Mouse (Mus musculus) stomach, postnatal 0 days (tissue): ENCODE results near the gene Il34. TPM values are rescaled to one million over a fixed set of nuclear protein-coding genes. Genes with fewer than 3 reads are reported as not detected.

Experiments
- ATAC-seq: fragments of 200-750 bp; cut with Nextera tagmentation; 2 replicates; pipeline ENCODE4 v1.8.0; 2017; ENCODE audit not compliant: low FRiP score, low TSS enrichment
- DNase-seq: peaks from one replicate; pipeline ENCODE4 v3.0.0-alpha.2; 2016; ENCODE audit warnings: low spot score
- H3K27ac ChIP-seq: fragments of 300-500 bp; sonication (generic); replicated peaks from 2 replicates; pipeline ENCODE4 v1.5.1; 2014; ENCODE audit warnings: mild to moderate bottlenecking, control low read depth
- H3K27me3 ChIP-seq: fragments of 300-500 bp; sonication (generic); 2 replicates; pipeline ENCODE4 v1.6.1; 2014; ENCODE audit warnings: low read length; ENCODE audit not compliant: control insufficient read depth, insufficient read depth
- H3K36me3 ChIP-seq: fragments of 300-500 bp; sonication (generic); 2 replicates; pipeline ENCODE4 v1.6.1; 2014; ENCODE audit warnings: low read length, mixed read lengths; ENCODE audit not compliant: control insufficient read depth, insufficient read depth
- H3K4me1 ChIP-seq: fragments of 300-500 bp; sonication (generic); replicated peaks from 2 replicates; pipeline ENCODE4 v1.6.1; 2014; ENCODE audit warnings: antibody characterized with exemption; ENCODE audit not compliant: control insufficient read depth, insufficient read depth
- H3K4me2 ChIP-seq: fragments of 300-500 bp; sonication (generic); replicated peaks from 2 replicates; pipeline ENCODE4 v1.6.1; 2014; ENCODE audit warnings: low read depth, mild to moderate bottlenecking, control low read depth, moderate library complexity
- H3K4me3 ChIP-seq: fragments of 300-500 bp; sonication (generic); 2 replicates; pipeline ENCODE4 v1.5.1; 2014; ENCODE audit warnings: low read depth, low read length, control low read depth
- H3K9ac ChIP-seq: fragments of 300-500 bp; sonication (generic); 2 replicates; pipeline ENCODE4 v1.6.1; 2014; ENCODE audit warnings: mild to moderate bottlenecking, low read length, control low read depth, mixed read lengths
- H3K9me3 ChIP-seq: fragments of 300-500 bp; sonication (generic); 2 replicates; pipeline ENCODE4 v1.6.1; 2016; ENCODE audit warnings: low read length; ENCODE audit not compliant: control insufficient read depth
- CTCF ChIP-seq: IDR thresholded peaks from 2 replicates; pipeline ENCODE4 v1.5.1; 2016; ENCODE audit warnings: antibody characterized with exemption, low read depth, mild to moderate bottlenecking, moderate library complexity
- EP300 ChIP-seq: optimal IDR thresholded peaks from 2 replicates; pipeline ENCODE3; 2016; ENCODE audit warnings: antibody characterized with exemption
- WGBS: fragments of 180-500 bp; shearing (Covaris S2); extraction: QIAGEN DNeasy Blood & Tissue Kit; methylation state at CpG from one replicate; pipeline ENCODE4 v1.1.7; 2014; 5-methylcytosine and 5-hydroxymethylcytosine counted together
- polyA plus RNA-seq: library from polyadenylated mRNA; unstranded; fragments of >200 nt; fragmentation: Nextera tagmentation; extraction: Ambion mirVana; gene quantifications from 2 replicates; pipeline ENCODE4 v1.2.1, GENCODE M21; 2015

Il34 gene
- polyA plus RNA-seq, 1 experiment from 2014 or later, result 6.4 TPM

GRCm38 (mm10) chr8:110808495-110809472 lies 3.1 kb upstream of the Il34 start:
- Histone ChIP-seq H3K9ac (no peak overlapping the region), H3K27ac (peak overlapping the region; percentile 70), H3K4me1 (no peaks in the 10 kb centered on the region), H3K4me2 (no peak overlapping the region), H3K9me3 (no peaks in the 10 kb centered on the region), H3K27me3 (no peaks in the 10 kb centered on the region), H3K36me3 (peaks cover 39% of the 10 kb centered on the region), H3K4me3 (no peak overlapping the region)
- ATAC-seq, result peak; percentile 61; the same call in 1 of the 2 replicates
- WGBS, result 31% methylated on average over 13 of the region's 13 CpGs
- TF ChIP-seq EP300 (no peak), CTCF (no peak)
- peak; percentile 35 for DNase-seq

DNA sequence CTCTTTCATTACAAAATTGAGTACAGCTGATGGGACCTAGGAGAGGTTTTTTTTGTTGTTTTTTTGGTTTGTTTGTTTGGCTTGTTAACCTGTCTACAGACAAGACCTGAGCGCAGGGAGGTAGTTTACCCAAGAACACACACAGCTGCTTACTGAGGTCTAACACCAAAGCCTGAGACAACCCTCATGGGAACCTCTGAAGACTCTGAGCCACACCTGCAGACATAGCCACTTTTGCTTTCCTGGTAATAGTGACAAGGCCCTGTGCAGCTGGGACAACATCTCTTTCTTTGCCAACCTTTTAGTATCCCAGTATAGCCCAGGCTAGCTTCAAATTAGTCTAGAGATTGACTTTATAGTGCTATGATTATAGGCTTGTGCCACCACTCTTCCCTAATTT lies 422 bp upstream of the Il34 start:
- Histone ChIP-seq H3K9me3 (no peaks in the 10 kb centered on the region), H3K27ac (no peak overlapping the region), H3K4me3 (no peak overlapping the region), H3K9ac (no peak overlapping the region), H3K36me3 (peaks cover 20% of the 10 kb centered on the region), H3K4me1 (no peaks in the 10 kb centered on the region), H3K4me2 (no peak overlapping the region), H3K27me3 (no peaks in the 10 kb centered on the region)
- ATAC-seq (no peak), DNase-seq (no peak)
- TF ChIP-seq EP300, result no peak
- no peak for TF ChIP-seq CTCF
- 60% methylated on average over 1 of the region's 1 CpGs for WGBS

DNA sequence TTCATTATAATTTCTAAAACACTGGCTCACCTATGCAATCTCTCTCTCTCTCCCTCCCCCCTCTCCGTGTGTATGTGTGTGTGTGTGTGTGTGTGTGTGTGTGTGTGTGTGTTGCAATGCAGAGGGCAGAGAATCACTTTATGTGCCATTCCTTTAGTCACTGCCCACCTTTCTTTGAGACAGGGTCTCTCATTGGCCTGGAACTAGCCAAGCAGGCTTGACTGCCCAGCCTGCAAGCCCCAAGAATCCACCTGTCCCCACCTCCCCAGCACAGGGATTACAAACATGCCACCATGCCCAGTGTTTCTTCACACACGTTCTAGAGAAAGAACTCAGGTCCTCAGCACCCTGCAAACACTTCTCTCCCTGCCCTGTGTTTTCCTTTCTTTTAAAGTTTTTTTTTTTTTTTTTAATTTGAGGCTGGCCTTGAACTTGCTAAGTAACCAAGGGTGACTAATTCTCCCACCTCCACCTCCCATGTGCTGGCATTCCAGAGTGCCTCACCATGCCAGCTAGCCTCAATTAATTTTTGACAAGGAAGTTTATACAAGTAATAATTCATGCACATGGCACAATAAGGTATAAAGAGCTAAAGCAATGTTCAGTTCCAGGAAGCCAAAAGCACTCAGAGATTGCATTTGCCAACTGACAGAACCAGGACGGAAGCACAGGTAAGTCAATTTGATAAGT lies 754 bp downstream of the Il34 start:
- DNase-seq (peak; percentile 24), ATAC-seq (peak; percentile 29)
- Histone ChIP-seq H3K36me3 (peaks cover 10% of the 10 kb centered on the region; the same call in 1 of the 2 replicates), H3K4me2 (peak overlapping the region; percentile 39; the same call in 1 of the 2 replicates), H3K9ac (no peak overlapping the region), H3K4me3 (no peak overlapping the region), H3K27me3 (no peaks in the 10 kb centered on the region), H3K9me3 (no peaks in the 10 kb centered on the region), H3K4me1 (no peaks in the 10 kb centered on the region), H3K27ac (no peak overlapping the region)
- WGBS, result 37% methylated on average over 3 of the region's 3 CpGs
- TF ChIP-seq CTCF, result no peak
- no peak for TF ChIP-seq EP300

- H3K4me2 ChIP-seq, result no peak overlapping the region
- H3K4me3 ChIP-seq, result no peak overlapping the region
- ATAC-seq (0 out of 2 replicates have a peak, but pooled peaks have one; percentile 23), DNase-seq (peak; percentile 30)
- no peak overlapping the region for H3K9ac ChIP-seq
- no peaks in the 10 kb centered on the region for H3K36me3 ChIP-seq
- no peak for TF ChIP-seq CTCF
- TF ChIP-seq EP300, result no peak
- WGBS, result 61% methylated on average over 9 of the region's 9 CpGs
- H3K27me3 ChIP-seq, result no peaks in the 10 kb centered on the region
- H3K27ac ChIP-seq, result no peak overlapping the region
- H3K4me1 ChIP-seq, result no peaks in the 10 kb centered on the region
- no peaks in the 10 kb centered on the region for H3K9me3 ChIP-seq
Measured at GRCm38 (mm10) chr8:110803856-110804255, 1.9 kb downstream of the Il34 start.

DNA sequence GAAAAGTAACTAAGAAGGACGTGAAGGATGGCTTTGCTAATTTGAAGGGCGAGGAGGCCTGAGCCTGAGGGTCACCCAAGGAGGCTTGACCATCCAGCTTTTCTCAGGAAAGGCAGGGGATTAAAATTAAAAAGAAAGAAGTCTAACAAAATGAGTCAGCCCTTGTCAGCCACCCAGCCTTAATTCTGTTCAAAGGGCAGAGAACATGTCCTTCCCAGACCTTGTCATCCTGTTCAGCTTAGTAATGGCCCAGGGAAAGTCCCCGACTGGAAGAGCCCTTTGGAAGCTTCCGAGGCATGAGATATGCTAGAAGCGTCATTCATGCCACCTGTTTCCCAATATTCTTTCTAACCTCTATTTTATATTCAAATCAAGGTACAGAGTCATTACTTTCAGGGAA lies 2.7 kb downstream of the Il34 start:
- H3K36me3 ChIP-seq, result no peaks in the 10 kb centered on the region
- no peak overlapping the region for H3K4me2 ChIP-seq
- H3K9me3 ChIP-seq, result no peaks in the 10 kb centered on the region
- no peaks in the 10 kb centered on the region for H3K4me1 ChIP-seq
- DNase-seq (no peak), ATAC-seq (no peak)
- H3K27ac ChIP-seq, result no peak overlapping the region
- H3K4me3 ChIP-seq, result no peak overlapping the region
- TF ChIP-seq CTCF, result no peak
- TF ChIP-seq EP300, result no peak
- H3K27me3 ChIP-seq, result no peaks in the 10 kb centered on the region
- H3K9ac ChIP-seq, result no peak overlapping the region
- 73% methylated on average over 5 of the region's 5 CpGs for WGBS
